Mouse (Mus musculus): ENCODE measurements at regions not wholly inside any gene's neighbourhood (a gene's known extent, or its start where the extent isn't known, plus 50 kb on each side); places are given as distances from the start of the nearest gene placed in this dataset.

GRCm38 (mm10) chr9:11277810-11278209 lies 373.2 kb upstream of the Cntn5 start:
- H3K27ac ChIP-seq = no peak overlapping the region

GRCm38 (mm10) chr9:11276966-11277365 lies 372.4 kb upstream of the Cntn5 start:
- Histone ChIP-seq H3K4me3 (no peak overlapping the region), H3K9ac (ENCODE audit: low read depth, low read length) (no peak overlapping the region), H3K36me3 (ENCODE audit: control insufficient read depth, insufficient read depth, low read length) (no peaks in the 10 kb centered on the region), H3K4me1 (ENCODE audit: control insufficient read depth, insufficient read depth, low read length) (no peaks in the 10 kb centered on the region), H3K79me2 (replicated peaks; ENCODE audit: control insufficient read depth, insufficient read depth, low read length) (no peaks in the 10 kb centered on the region), H3K27me3 (ENCODE audit: control insufficient read depth, insufficient read depth, low read length) (no peaks in the 10 kb centered on the region), H3K27ac (no peak overlapping the region)
- intact Hi-C loops (cut with DNase I) = no loop called here
- 59% methylated on average over 4 of the region's 4 CpGs for WGBS
- DNase-seq = no peak
- TF ChIP-seq CTCF (IDR thresholded peaks at IDR 0.05) (no peak), POLR2A (IDR thresholded peaks at IDR 0.05; ENCODE audit: insufficient read depth, low read depth, low read length) (no peak), EP300 (IDR thresholded peaks at IDR 0.05; ENCODE audit: insufficient read depth, low read depth, low read length) (no peak)

More at GRCm38 (mm10) chr9:11277810-11278209, 373.2 kb upstream of the Cntn5 start:
- Histone ChIP-seq H3K4me3 (no peak overlapping the region), H3K4me1 (ENCODE audit: control insufficient read depth, insufficient read depth, low read length) (no peaks in the 10 kb centered on the region), H3K9ac (ENCODE audit: low read depth, low read length) (no peak overlapping the region), H3K79me2 (replicated peaks; ENCODE audit: control insufficient read depth, insufficient read depth, low read length) (no peaks in the 10 kb centered on the region), H3K27me3 (ENCODE audit: control insufficient read depth, insufficient read depth, low read length) (no peaks in the 10 kb centered on the region), H3K36me3 (ENCODE audit: control insufficient read depth, insufficient read depth, low read length) (no peaks in the 10 kb centered on the region)
- DNase-seq = no peak
- TF ChIP-seq CTCF (IDR thresholded peaks at IDR 0.05) = no peak
- no peak for TF ChIP-seq EP300 (IDR thresholded peaks at IDR 0.05; ENCODE audit: insufficient read depth, low read depth, low read length)
- TF ChIP-seq POLR2A (IDR thresholded peaks at IDR 0.05; ENCODE audit: insufficient read depth, low read depth, low read length) = no peak
- WGBS = 88% methylated on average over 22 of the region's 22 CpGs
- intact Hi-C loops (cut with DNase I) = no loop called here

GRCm38 (mm10) chr9:11256848-11257247 lies 352.3 kb upstream of the Cntn5 start:
- Histone ChIP-seq H3K36me3 (ENCODE audit: control insufficient read depth, insufficient read depth, low read length) (no peaks in the 10 kb centered on the region), H3K9ac (ENCODE audit: low read depth, low read length) (no peak overlapping the region), H3K4me1 (ENCODE audit: control insufficient read depth, insufficient read depth, low read length) (no peaks in the 10 kb centered on the region), H3K27me3 (ENCODE audit: control insufficient read depth, insufficient read depth, low read length) (no peaks in the 10 kb centered on the region), H3K4me3 (no peak overlapping the region), H3K79me2 (replicated peaks; ENCODE audit: control insufficient read depth, insufficient read depth, low read length) (no peaks in the 10 kb centered on the region), H3K27ac (no peak overlapping the region)
- DNase-seq = no peak
- WGBS = 56% methylated on average over 1 of the region's 1 CpGs
- intact Hi-C loops (cut with DNase I) = no loop called here
- no peak for TF ChIP-seq EP300 (IDR thresholded peaks at IDR 0.05; ENCODE audit: insufficient read depth, low read depth, low read length)
- TF ChIP-seq POLR2A (IDR thresholded peaks at IDR 0.05; ENCODE audit: insufficient read depth, low read depth, low read length) = no peak
- TF ChIP-seq CTCF (IDR thresholded peaks at IDR 0.05) = no peak

GRCm38 (mm10) chr9:11206829-11207228 lies 302.3 kb upstream of the Cntn5 start:
- H3K4me1 ChIP-seq (ENCODE audit: control insufficient read depth, insufficient read depth, low read length) = no peaks in the 10 kb centered on the region
- H3K4me3 ChIP-seq = no peak overlapping the region
- 54% methylated on average over 6 of the region's 6 CpGs for whole genome bisulfite sequencing
- TF ChIP-seq EP300 (IDR thresholded peaks at IDR 0.05; ENCODE audit: insufficient read depth, low read depth, low read length) (no peak), CTCF (IDR thresholded peaks at IDR 0.05) (no peak), POLR2A (IDR thresholded peaks at IDR 0.05; ENCODE audit: insufficient read depth, low read depth, low read length) (no peak)
- no peak for DNase-seq
- no peaks in the 10 kb centered on the region for H3K27me3 ChIP-seq (ENCODE audit: control insufficient read depth, insufficient read depth, low read length)
- no peak overlapping the region for H3K9ac ChIP-seq (ENCODE audit: low read depth, low read length)
- H3K27ac ChIP-seq = no peak overlapping the region
- intact Hi-C loops (cut with DNase I) = no loop called here
- H3K36me3 ChIP-seq (ENCODE audit: control insufficient read depth, insufficient read depth, low read length) = no peaks in the 10 kb centered on the region
- H3K79me2 ChIP-seq (replicated peaks; ENCODE audit: control insufficient read depth, insufficient read depth, low read length) = no peaks in the 10 kb centered on the region

GRCm38 (mm10) chr9:11206267-11206666 lies 301.7 kb upstream of the Cntn5 start:
- intact Hi-C loops (cut with DNase I) = no loop called here
- no peak for TF ChIP-seq CTCF (IDR thresholded peaks at IDR 0.05)
- no peak for TF ChIP-seq EP300 (IDR thresholded peaks at IDR 0.05; ENCODE audit: insufficient read depth, low read depth, low read length)
- no peak for TF ChIP-seq POLR2A (IDR thresholded peaks at IDR 0.05; ENCODE audit: insufficient read depth, low read depth, low read length)
- H3K27ac ChIP-seq = no peak overlapping the region
- H3K27me3 ChIP-seq (ENCODE audit: control insufficient read depth, insufficient read depth, low read length) = no peaks in the 10 kb centered on the region
- no peaks in the 10 kb centered on the region for H3K79me2 ChIP-seq (replicated peaks; ENCODE audit: control insufficient read depth, insufficient read depth, low read length)
- H3K4me1 ChIP-seq (ENCODE audit: control insufficient read depth, insufficient read depth, low read length) = no peaks in the 10 kb centered on the region
- H3K9ac ChIP-seq (ENCODE audit: low read depth, low read length) = no peak overlapping the region
- no peaks in the 10 kb centered on the region for H3K36me3 ChIP-seq (ENCODE audit: control insufficient read depth, insufficient read depth, low read length)
- H3K4me3 ChIP-seq = no peak overlapping the region
- DNase-seq = no peak

GRCm38 (mm10) chr9:11192183-11192582 lies 287.6 kb upstream of the Cntn5 start:
- Histone ChIP-seq H3K27me3 (ENCODE audit: control insufficient read depth, insufficient read depth, low read length) (no peaks in the 10 kb centered on the region), H3K79me2 (replicated peaks; ENCODE audit: control insufficient read depth, insufficient read depth, low read length) (no peaks in the 10 kb centered on the region), H3K9ac (ENCODE audit: low read depth, low read length) (no peak overlapping the region), H3K4me3 (no peak overlapping the region), H3K36me3 (ENCODE audit: control insufficient read depth, insufficient read depth, low read length) (no peaks in the 10 kb centered on the region), H3K27ac (no peak overlapping the region), H3K4me1 (ENCODE audit: control insufficient read depth, insufficient read depth, low read length) (no peaks in the 10 kb centered on the region)
- DNase-seq = no peak
- WGBS = 55% methylated on average over 2 of the region's 2 CpGs
- intact Hi-C loops (cut with DNase I) = no loop called here
- no peak for TF ChIP-seq EP300 (IDR thresholded peaks at IDR 0.05; ENCODE audit: insufficient read depth, low read depth, low read length)
